Mouse (Mus musculus): ENCODE measurements around the gene Gm9958. TPM values are rescaled to one million over a fixed set of nuclear protein-coding genes. Genes with fewer than 3 reads are reported as not detected.

Gm9958 gene
- polyA plus RNA-seq, 1 experiment from 2014 or later, result 7.0 TPM

GRCm38 (mm10) chr5:90340847-90341246 lies 26.2 kb upstream of the Gm9958 start:
- Histone ChIP-seq H3K27ac (no peak overlapping the region), H3K36me3 (ENCODE audit: insufficient read depth, low read length) (no peaks in the 10 kb centered on the region), H3K9me3 (replicated peaks; ENCODE audit: low read length) (no peaks in the 10 kb centered on the region), H3K4me1 (replicated peaks; ENCODE audit: insufficient read depth, low read length) (no peaks in the 10 kb centered on the region), H3K4me2 (ENCODE audit: low read length) (no peak overlapping the region), H3K9ac (ENCODE audit: low read depth, low read length) (no peak overlapping the region), H3K4me3 (replicated peaks; ENCODE audit: low read depth, low read length) (no peak overlapping the region), H3K27me3 (ENCODE audit: insufficient read depth, low read length) (no peaks in the 10 kb centered on the region)
- 77% methylated on average over 4 of the region's 4 CpGs for WGBS
- TF ChIP-seq CTCF (IDR thresholded peaks at IDR 0.05; ENCODE audit: low read depth), result no peak
- no peak for DNase-seq (ENCODE audit: low spot score)
- ATAC-seq (replicated peaks; ENCODE audit: low FRiP score, low read depth), result no peak

GRCm38 (mm10) chr5:90346877-90347276 lies 20.1 kb upstream of the Gm9958 start:
- WGBS, result 92% methylated on average over 3 of the region's 3 CpGs

GRCm38 (mm10) chr5:90353552-90354317 lies 13.3 kb upstream of the Gm9958 start:
- Histone ChIP-seq H3K4me2 (ENCODE audit: low read length) (no peak overlapping the region), H3K9ac (ENCODE audit: low read depth, low read length) (no peak overlapping the region), H3K27me3 (ENCODE audit: insufficient read depth, low read length) (no peaks in the 10 kb centered on the region), H3K9me3 (replicated peaks; ENCODE audit: low read length) (no peaks in the 10 kb centered on the region), H3K4me3 (replicated peaks; ENCODE audit: low read depth, low read length) (no peak overlapping the region), H3K27ac (no peak overlapping the region), H3K4me1 (replicated peaks; ENCODE audit: insufficient read depth, low read length) (no peaks in the 10 kb centered on the region), H3K36me3 (ENCODE audit: insufficient read depth, low read length) (no peaks in the 10 kb centered on the region)
- DNase-seq (ENCODE audit: low spot score), result no peak
- TF ChIP-seq CTCF (IDR thresholded peaks at IDR 0.05; ENCODE audit: low read depth), result no peak
- 92% methylated on average over 4 of the region's 4 CpGs for WGBS
- ATAC-seq (replicated peaks; ENCODE audit: low FRiP score, low read depth), result no peak

More at GRCm38 (mm10) chr5:90346877-90347276, 20.1 kb upstream of the Gm9958 start:
- no peak overlapping the region for H3K4me3 ChIP-seq (replicated peaks; ENCODE audit: low read depth, low read length)
- H3K27ac ChIP-seq, result no peak overlapping the region
- H3K27me3 ChIP-seq (ENCODE audit: insufficient read depth, low read length), result no peaks in the 10 kb centered on the region
- H3K4me2 ChIP-seq (ENCODE audit: low read length), result no peak overlapping the region
- no peak for TF ChIP-seq CTCF (IDR thresholded peaks at IDR 0.05; ENCODE audit: low read depth)
- no peak for ATAC-seq (replicated peaks; ENCODE audit: low FRiP score, low read depth)
- H3K9me3 ChIP-seq (replicated peaks; ENCODE audit: low read length), result no peaks in the 10 kb centered on the region
- H3K4me1 ChIP-seq (replicated peaks; ENCODE audit: insufficient read depth, low read length), result no peaks in the 10 kb centered on the region
- no peak overlapping the region for H3K9ac ChIP-seq (ENCODE audit: low read depth, low read length)
- no peak for DNase-seq (ENCODE audit: low spot score)
- no peaks in the 10 kb centered on the region for H3K36me3 ChIP-seq (ENCODE audit: insufficient read depth, low read length)

- Histone ChIP-seq H3K36me3 (ENCODE audit: insufficient read depth, low read length) (0 out of 2 replicates have a peak, but pooled peaks cover 2% of the 10 kb centered on the region), H3K9me3 (replicated peaks; ENCODE audit: low read length) (no peaks in the 10 kb centered on the region), H3K4me2 (ENCODE audit: low read length) (no peak overlapping the region), H3K9ac (ENCODE audit: low read depth, low read length) (no peak overlapping the region), H3K4me1 (replicated peaks; ENCODE audit: insufficient read depth, low read length) (no peaks in the 10 kb centered on the region), H3K27ac (no peak overlapping the region), H3K27me3 (ENCODE audit: insufficient read depth, low read length) (no peaks in the 10 kb centered on the region), H3K4me3 (replicated peaks; ENCODE audit: low read depth, low read length) (no peak overlapping the region)
- TF ChIP-seq CTCF (IDR thresholded peaks at IDR 0.05; ENCODE audit: low read depth), result no peak
- WGBS, result 85% methylated on average over 3 of the region's 3 CpGs
- DNase-seq (ENCODE audit: low spot score) (no peak), ATAC-seq (replicated peaks; ENCODE audit: low FRiP score, low read depth) (no peak)
Observed at GRCm38 (mm10) chr5:90355824-90356223, 11.2 kb upstream of the Gm9958 start.

GRCm38 (mm10) chr5:90364526-90364925 lies 2.5 kb upstream of the Gm9958 start:
- peak; percentile 79 for TF ChIP-seq CTCF (IDR thresholded peaks at IDR 0.05; ENCODE audit: low read depth)
- Histone ChIP-seq H3K4me1 (replicated peaks; ENCODE audit: insufficient read depth, low read length) (peaks cover 8% of the 10 kb centered on the region; the same call in 1 of the 2 replicates), H3K4me2 (ENCODE audit: low read length) (peak overlapping the region; percentile 77), H3K9ac (ENCODE audit: low read depth, low read length) (peak overlapping the region; percentile 99), H3K27ac (0 out of 2 replicates have a peak overlapping the region, but pooled peaks have one; percentile 99), H3K36me3 (ENCODE audit: insufficient read depth, low read length) (0 out of 2 replicates have a peak, but pooled peaks cover 2% of the 10 kb centered on the region), H3K4me3 (replicated peaks; ENCODE audit: low read depth, low read length) (peak overlapping the region; percentile 97), H3K9me3 (replicated peaks; ENCODE audit: low read length) (no peaks in the 10 kb centered on the region), H3K27me3 (ENCODE audit: insufficient read depth, low read length) (no peaks in the 10 kb centered on the region)
- DNase-seq (ENCODE audit: low spot score) (peak; percentile 87), ATAC-seq (replicated peaks; ENCODE audit: low FRiP score, low read depth) (no peak)
- 1% methylated on average over 6 of the region's 6 CpGs for WGBS

GRCm38 (mm10) chr5:90365141-90365951 lies 1.7 kb upstream of the Gm9958 start:
- Histone ChIP-seq H3K27ac (peak overlapping the region; percentile 99), H3K9ac (ENCODE audit: low read depth, low read length) (peak overlapping the region; percentile 99), H3K4me2 (ENCODE audit: low read length) (peak overlapping the region; percentile 77), H3K4me3 (replicated peaks; ENCODE audit: low read depth, low read length) (peak overlapping the region; percentile 97), H3K9me3 (replicated peaks; ENCODE audit: low read length) (no peaks in the 10 kb centered on the region), H3K4me1 (replicated peaks; ENCODE audit: insufficient read depth, low read length) (peaks cover 8% of the 10 kb centered on the region; the same call in 1 of the 2 replicates), H3K27me3 (ENCODE audit: insufficient read depth, low read length) (no peaks in the 10 kb centered on the region), H3K36me3 (ENCODE audit: insufficient read depth, low read length) (no peaks in the 10 kb centered on the region)
- ATAC-seq (replicated peaks; ENCODE audit: low FRiP score, low read depth) (peak; percentile 24), DNase-seq (ENCODE audit: low spot score) (peak; percentile 68)
- under 1% methylated on average over 57 of the region's 61 CpGs for WGBS
- 0 out of 2 replicates have a peak, but pooled peaks have one; percentile 2 for TF ChIP-seq CTCF (IDR thresholded peaks at IDR 0.05; ENCODE audit: low read depth)

Data from kidney, postnatal 0 days (tissue).